Mouse (Mus musculus) cerebellum, adult 9-10 months (tissue): Measurements from ENCODE around the gene I830077J02Rik.
A peak's percentile ranks its signal among the peaks of the same experiment; 100 is the strongest.
"Not testable (repeated sequence)": the region's sequence is repeated elsewhere in the genome, so short reads cannot be mapped to it uniquely, and the experiment has no call there.

Experiments
- DNase-seq: peaks from one replicate; pipeline ENCODE4 v3.0.0; 2022

The I830077J02Rik gene

DNA sequence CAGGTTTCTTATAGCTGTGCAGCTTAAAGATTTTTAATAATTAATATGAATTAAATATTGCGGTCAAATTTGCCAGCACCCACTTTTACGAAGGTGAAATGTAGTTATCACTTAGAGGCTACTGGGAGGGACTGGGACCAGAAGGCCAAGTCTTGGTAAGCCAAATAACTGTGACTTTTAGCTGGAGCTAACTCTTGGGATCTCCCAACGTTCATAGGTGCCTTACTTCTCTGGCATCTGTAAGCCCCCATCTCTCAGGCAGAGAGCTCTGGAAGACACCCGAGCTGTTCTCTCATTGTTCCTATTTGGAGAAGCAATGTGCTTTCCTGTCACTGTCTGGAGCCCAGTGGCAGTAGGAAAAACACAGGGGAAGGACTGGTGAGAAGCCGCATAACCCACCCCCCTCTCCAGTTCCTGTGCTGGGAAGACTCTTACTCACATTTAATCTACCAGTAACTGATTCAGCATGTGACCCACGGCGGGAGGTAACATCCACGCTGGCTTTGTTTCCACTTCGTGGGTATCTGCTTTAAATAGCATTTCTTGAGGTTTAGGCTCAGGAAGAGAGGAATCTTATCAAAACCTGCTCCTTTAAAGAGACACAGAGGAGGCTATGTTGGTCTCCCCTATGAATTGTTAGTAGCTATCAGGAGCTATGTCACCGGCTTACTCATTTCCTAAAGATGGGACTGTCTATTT, 14.7 kb downstream of the I830077J02Rik start:
- no peak for DNase-seq

DNA sequence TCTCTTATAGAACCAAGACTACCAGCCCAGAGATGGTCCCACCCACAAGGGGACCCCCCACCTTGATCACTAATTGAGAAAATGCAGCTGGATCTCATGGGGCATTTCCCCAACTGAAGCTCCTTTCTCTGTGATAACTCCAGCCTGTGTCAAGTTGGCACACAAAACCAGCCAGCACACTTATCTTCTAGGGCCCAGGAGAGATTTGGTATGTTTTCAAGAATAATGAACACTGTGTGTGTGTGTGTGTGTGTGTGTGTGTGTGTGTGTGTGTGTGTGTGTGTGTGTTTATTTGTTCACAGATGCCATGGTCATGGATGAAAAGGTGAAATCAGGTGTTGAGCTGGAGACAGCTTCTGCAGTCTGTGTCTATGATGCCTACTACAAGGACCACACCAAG, 16.0 kb downstream of the I830077J02Rik start:
- DNase-seq: not testable (repeated sequence)

DNA sequence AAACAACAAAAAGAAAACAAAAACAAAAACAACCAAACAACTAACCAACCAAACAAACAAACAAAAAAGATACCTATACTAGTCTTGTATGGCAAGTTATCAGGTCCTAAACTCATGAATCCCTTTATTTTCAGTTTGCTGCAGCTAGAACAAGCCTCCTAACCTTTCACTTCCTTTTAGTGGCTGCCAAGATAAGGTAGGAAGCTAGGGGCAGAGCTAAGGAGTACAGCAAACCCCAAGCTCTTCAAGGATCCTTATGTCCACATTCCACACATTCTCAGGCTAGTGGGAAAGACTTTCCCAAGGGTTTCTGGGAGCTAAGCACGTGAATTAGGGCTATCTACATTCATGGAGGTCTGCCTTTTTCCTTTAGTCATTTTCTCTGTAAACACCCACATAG, 17.2 kb downstream of the I830077J02Rik start:
- no peak for DNase-seq

DNA sequence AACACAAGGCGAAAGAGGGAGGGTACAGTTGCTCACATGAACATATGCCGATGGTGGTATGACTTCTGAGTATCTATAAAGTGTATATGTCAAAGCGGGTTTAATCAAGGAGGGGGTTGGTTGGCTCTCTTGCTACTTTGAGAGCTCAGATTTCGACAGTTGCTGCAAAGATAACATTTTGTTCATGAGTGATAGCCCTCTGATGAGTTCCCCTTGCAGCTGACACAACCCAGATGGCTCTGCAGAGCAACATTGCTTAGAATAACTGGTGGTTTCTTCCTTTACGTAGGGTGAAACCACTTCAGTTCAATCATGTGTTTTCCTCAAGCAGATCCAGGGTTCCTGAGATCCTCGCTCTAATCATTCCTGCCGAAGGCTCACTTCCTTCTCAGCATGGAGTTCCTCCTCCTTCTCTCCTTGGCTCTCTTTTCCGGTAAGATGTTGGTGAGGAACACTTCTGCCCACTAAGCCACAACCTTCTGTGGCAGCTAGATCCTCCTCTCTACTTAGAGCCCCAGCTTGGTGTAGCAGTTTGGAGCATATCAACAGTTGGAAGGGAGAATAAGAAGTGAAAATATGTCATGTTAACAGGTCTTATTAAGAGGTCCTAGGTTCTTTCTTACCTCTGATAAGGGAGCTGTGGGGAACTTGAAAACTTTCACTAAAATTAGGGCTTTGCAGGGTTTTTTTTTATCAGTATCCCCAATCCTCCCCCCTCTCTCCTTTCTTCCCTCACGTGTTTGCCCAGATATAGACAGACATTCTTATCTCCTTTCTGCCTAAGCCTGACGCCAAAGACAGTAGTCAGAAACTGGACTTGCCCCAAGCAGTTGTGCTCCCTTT, 18.4 kb downstream of the I830077J02Rik start:
- no peak for DNase-seq

DNA sequence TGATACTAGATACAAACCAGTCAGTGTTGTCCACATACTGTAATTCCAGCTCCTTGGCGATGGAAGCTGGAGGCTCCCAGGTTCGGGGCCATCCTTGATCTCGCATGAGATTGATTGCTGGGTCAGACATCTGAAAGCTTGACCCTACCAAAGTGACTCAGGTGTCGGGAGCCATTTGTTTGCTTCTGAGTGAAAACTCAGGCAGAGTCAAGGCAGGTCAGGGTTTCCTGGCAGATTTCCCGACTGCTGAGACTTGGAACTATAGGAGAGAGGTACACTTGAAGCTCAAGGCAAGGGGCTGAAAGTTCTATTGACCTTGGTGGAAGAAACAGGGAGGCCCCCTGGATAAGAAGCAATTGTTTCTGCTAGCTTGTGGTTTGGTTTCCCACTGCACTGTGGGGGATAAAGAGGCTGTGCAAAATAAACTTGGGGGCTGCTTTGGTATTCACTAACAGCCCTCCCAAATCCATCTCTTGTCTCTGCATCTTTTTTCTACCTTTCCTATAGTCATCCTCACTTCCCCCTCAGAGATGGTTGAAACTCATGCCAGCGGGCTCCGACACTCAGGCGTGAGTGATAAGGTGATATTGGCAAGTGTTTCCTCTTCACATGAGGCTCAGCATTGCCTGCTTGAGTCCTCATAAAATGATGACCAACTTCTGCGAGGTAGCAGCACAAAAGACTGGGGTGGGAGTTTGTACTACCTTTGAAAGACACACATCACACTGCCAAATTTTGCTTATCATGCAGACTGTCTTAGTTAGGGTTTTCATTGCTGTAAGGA, 20.2 kb downstream of the I830077J02Rik start:
- no peak for DNase-seq

DNA sequence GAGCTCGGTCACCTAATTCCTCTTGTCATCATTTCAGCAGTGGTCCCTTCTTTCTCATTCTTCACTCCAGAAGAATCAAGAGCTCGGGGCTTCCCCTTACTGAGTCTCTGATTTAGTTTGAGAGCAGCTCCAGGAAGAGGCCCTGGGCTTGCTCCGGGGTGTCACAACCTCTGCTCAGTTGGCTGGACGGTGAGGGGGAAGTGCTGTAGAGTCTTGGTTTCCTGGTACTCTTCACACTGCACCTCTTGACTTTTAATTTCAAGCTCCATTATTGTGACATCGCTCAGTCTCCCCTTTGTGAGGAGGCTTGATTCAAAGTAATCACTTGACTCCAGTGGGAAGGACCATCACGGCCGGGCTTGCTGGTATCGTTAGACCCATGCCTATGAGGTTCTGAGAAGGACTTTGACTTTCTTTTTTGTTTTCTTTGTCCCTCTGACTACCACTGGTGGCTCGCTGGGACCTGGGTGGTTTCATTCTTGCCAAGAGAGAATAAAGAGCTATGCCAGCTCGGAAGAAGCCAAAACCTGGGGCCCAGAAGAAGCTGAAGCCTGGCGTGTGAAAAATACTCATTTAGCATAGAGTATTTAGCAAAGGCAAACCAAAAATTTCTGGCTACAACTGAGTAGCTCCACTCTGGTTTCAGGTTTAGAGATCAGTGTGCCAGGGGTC, 21.8 kb downstream of the I830077J02Rik start:
- no peak for DNase-seq

DNA sequence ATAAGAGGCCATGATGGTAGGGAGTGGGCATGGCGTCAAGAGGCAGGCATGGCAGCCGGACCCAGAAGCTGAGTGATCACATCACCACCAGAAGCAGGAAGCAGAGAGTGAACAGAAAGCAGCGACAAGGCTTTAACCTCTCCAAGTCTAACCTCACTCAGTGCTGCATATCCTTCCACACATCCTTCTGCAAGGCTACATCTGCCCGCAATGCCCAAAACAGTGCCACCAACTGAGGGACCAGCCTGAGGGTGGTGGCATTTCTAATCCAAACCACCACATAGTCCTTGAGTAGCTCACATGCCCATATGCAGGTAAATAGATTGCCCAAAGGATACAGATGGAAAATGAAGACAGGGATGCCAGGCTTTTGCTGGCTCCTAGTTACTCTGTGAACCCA, 23.5 kb downstream of the I830077J02Rik start:
- no peak for DNase-seq

DNA sequence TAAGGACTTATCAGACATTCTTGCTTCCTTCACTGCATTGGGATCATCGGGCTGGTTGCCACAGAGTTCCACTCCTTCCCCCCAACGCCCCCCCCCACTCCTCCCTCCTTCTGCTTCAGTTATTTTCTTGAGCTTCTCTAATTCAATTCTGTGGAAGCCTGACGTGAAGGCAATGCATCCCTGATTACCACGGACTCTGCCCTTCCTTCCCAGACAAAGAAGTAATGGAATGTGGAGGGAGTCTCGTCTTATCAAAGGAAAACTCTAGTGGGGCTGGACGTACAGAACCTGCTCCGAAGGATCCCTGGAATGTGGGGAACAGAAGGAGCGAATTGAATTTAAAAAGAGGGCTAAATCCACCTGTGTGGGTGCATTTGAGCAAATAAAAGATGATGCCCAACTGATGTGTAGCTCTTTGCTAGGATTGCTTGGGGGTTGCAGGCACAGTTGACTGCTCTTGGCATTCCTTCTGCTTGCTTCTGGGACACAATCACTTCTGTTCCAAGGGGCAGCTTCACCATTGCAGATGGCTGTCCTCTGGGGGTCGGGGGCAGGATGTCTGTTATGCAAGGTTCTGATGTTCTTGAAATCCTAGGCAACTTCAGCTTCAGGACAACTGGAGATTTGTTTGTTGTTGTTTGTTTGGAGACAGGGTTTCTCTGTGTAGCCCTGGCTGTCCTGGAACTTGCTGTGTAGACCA, 24.4 kb downstream of the I830077J02Rik start:
- DNase-seq: no peak

DNA sequence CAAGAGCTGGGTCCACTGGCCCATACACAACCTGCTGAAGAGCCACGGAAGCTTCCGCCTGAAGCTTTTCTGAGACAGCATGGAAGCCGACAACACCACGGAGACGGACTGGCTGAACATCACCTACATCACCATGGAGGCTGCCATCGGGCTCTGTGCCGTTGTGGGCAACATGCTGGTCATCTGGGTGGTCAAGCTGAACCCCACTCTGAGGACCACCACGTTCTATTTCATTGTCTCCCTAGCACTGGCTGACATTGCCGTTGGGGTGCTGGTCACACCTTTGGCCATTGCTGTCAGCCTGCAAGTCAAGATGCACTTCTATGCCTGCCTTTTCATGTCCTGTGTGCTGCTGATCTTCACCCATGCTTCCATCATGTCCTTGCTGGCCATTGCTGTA, 27.7 kb downstream of the I830077J02Rik start:
- DNase-seq: no peak

DNA sequence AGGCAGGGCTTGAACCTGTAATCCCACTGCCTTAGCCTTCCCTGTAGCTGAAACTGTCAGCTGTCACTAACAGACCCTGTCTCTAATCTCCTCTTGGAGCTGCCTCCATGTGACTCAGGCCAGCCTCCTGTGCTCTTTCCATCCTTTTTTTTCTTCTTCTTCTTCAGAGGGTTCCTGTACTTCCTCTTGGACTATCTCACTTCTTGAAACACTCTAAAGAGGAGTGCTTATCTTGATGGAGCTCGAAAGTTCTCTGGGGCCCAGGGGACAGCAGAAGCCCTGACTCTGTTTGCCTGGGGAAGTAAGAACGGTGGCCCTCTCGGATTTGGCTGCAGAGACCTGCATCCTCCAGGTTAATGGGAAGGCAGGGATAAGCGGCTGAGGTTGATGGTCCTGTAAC, 28.3 kb downstream of the I830077J02Rik start:
- DNase-seq: no peak

DNA sequence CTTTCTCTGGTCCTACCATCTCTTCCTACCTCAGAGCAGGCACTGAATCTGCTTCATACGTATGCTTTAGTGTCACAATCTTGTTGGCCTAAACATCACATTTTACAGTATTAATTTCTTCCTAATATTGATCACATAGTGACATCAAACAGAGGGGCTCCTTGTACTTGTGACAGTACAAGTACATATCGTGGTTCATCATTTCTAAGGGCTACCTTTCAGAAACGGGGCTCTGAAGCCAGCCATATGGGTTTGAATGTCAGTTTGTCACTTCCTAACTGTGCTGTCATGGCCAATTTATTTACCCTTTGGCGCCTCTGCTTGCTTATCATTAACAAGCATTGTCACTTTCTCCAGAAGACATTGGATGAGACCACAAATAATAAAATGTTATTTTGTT, 31.0 kb downstream of the I830077J02Rik start:
- DNase-seq: no peak

DNA sequence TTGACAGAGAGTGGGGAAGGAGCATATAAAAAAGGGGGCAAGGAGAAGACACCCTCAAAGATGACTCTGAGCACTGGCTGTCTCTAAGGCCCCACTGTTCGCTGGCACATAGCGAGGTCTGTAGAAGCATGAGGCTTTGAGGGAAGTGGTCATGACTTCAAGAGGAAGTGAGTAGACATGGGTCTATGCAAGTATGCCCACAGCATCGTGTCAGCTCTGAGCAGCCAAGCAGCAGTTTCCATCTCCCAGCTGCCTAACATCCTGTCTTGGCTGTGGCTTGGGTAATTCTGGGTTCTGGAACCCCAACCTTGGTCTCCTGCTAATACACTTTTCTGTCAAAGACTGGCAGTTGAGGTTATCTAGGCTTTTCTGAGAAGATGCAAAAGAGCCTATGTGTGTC, 31.7 kb downstream of the I830077J02Rik start:
- DNase-seq: no peak

DNA sequence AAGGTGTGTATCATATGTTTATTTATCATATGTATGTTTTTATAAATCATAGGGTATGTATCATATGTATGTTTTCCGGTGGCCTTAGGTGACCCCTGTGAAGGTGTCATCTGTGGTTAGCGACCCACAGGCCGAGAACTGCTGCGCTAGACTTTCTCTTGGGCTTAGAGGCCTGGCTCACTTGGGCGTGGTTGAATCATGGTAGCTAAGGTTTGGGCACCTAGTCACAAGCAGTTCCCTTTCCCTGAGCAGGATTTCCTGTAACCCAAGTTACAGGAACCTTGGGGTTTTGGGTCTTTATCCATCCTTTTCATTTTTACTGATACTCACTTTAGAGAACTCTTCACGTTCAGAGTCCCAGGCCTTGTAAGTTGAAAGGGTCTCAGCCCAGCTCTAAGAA, 32.2 kb downstream of the I830077J02Rik start:
- DNase-seq: no peak

DNA sequence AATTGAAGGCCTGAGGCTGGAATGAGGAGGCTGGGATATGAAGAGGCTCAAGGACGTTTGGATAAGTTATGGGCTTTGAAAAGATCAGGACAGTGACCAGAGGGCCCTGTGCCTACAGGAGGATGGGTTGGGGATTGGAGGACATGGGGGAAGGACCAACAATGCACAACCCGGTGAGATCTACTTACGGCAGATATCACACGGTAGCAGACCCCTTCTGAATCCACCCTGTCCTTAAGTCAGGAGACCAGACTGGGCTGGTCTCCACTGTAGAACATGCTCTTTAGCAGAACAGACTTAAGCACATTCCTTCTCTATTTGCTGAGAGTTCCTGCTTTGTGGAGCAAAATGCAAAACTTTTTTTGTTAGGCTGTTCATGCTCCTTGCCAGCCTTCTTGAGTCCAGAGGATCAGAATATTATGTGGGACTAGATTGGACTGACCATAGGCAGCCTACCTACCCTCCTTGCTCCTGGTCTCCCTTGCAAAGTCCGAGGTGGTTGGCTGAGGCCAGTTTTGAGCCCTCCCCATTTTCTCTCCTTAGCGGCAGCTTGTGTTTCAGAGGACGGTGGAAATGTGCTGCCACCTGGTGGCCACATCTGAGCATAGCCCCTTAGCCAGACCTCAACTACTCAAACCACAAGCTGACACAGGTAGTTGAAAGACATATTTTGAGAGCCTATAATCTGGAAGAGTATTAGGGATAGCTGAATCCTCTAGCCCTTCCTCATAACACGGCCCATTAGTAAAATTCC, 32.9 kb downstream of the I830077J02Rik start:
- peak; percentile 80 for DNase-seq

DNA sequence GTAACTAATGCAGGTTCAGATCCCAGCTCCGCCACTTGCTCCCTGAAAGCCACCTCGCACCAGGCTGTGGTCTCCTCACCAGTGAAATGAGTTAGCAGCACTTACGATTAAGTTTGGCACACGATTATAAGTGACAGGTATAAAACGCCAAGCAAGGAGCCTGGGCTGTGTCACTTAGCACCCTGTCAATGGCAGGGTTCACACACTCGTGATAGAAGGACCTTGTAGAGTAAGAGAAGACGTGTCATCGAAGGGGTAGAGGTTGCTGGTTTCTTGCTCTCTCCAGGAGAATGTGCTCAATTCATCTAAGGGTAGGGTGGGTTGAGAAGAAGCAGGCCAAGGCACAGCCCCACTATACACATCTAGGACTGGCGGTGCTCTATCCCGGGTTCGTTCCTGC, 33.6 kb downstream of the I830077J02Rik start:
- no peak for DNase-seq

DNA sequence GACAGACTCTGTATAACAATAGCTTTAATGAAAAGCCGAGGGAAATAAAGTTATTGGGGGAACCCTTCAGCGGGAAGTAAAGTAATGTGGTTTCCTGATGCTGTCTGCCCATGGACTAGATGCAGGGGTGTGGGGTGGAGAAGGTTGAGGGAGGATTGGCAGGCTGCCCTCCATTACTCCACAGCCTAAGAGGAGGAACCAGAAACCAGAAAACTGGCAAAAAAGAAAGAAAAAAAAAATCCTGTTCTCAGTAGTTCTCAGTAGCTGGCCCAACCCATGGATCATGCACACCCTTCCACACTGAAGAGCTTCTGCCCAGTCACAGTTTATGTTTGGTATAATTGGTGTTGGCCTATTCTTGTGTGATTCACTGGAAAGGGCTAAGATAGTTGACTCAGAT, 34.1 kb downstream of the I830077J02Rik start:
- DNase-seq: no peak

DNA sequence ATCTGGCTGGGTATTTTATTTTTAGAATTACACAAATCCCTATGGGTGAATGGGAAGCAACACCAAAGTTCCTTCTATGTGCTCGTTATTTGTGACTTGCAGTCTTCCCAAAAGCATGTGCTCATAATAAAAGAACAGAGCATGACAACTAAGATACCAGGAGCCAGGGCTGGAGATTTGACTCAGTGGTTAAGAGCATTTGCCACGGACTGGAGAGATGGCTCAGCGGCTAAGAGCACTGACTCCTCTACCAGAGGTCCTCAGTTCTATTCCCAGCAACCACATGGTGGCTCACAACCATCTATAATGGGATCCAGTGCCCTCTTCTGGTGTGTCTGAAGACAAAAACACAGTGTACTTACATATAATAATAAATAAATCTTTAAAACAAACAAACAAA, 35.7 kb downstream of the I830077J02Rik start:
- DNase-seq: no peak

DNA sequence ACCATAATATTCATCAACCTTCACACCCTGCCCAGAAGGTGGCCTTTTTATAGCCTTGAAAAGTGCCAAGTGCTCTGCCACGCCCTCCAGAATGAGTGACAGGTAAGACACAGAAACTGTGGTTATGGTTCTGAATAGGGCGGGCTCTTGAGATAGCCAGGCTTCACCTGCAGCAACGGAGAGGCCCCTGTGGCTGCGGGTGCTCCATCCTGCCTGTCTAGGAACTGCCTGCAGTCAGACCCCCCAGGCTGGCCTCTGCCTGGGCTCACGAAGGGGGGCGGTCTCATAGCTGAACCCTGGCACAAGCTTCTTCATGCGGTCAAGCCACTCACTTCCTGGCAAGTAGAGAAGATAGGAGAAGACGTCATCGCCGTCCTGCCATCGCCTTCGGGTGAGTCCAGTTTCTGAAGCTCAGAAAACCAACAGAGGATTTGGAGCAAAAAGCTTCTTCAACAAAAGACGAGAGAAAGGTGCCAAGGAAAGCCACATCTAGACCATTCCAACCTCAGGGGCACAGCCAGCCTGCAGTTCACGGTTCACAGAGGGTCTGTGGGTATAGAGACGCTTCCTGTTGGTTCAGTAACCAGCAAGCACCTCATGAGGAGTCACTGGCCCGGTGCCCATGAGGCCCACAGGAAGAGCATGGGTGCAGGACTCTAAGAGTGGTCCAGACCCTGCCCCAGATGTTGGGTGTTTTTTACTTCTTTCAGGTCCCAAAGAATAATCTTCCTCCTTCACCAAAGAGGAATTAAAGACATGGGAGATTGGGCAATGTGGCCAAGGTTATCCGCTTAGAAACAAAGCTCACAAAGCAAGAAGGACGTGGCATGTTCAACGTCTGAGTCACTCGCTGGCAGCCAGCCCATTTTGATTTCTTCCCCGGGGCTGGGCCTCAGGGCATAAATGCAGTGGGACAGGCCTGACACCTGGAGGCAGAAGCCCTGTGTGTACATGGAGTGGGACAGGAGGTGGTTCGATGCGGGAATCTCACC, 37.6 kb downstream of the I830077J02Rik start:
- no peak for DNase-seq

DNA sequence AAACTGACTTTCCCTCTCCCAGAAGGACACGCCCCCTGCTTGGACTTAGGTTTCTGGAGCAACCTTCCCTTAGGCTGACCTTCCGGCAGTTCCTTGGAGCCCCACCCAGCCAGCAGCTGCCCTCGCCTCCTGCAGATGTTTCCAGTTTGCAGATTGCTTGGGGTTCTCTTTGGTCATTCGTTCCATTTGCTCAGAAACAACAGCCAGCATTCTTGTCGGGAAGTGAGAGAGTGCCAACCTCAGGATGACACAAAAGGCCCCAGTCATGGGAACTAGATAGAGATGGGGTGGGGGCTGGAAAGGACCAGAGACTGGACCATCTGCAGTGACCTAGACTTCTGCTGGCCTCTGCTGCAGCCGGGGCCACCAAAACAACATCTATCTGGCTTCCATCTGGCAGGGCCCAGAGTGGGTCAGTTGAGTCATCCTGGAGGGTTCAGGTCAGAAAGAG, 38.5 kb downstream of the I830077J02Rik start:
- peak; percentile 15 for DNase-seq
